Mouse (Mus musculus) erythroblast, adult 5-6 weeks (primary cell): ENCODE data around the gene Lmln. TPM values are rescaled to one million over a fixed set of nuclear protein-coding genes. Genes with fewer than 3 reads are reported as not detected.
"Not testable (repeated sequence)": the region's sequence is repeated elsewhere in the genome, so short reads cannot be mapped to it uniquely, and the experiment has no call there.

Experiments
- ATAC-seq: replicated peaks from 2 replicates; pipeline ENCODE4 v1.8.0; 2016; ENCODE audit warnings: moderate number of reproducible peaks, mild to moderate bottlenecking, moderate TSS enrichment, inconsistent platforms; ENCODE audit not compliant: poor library complexity, low FRiP score, severe bottlenecking
- total RNA-seq, 2 experiments: library from RNA; stranded (forward) in 1 of 2; stranded (reverse) in 1 of 2; fragments of 150-400 nt in 1 of 2; fragments of 200-764, 138-1000 nt in 1 of 2; gene quantifications; 2 replicates each; pipeline versions ENCODE4 v1.2.3 to v1.2.4; 2015 to 2017; ENCODE audit warnings: low replicate concordance in 2 of 2

Lmln gene
- total RNA-seq, 2 experiments from 2014 or later = 0.19 to 1.6 TPM

GRCm38 (mm10) chr16:33123938-33124820, 61.9 kb downstream of the Lmln start:
- ATAC-seq = no peak

- no peak for ATAC-seq
Measured at GRCm38 (mm10) chr16:33127052-33127451, 64.7 kb downstream of the Lmln start.

- no peak for ATAC-seq
Measured at GRCm38 (mm10) chr16:33130731-33131130, 68.4 kb downstream of the Lmln start.

GRCm38 (mm10) chr16:33133186-33133585, 70.9 kb downstream of the Lmln start:
- no peak for ATAC-seq

GRCm38 (mm10) chr16:33135167-33135566, 72.8 kb downstream of the Lmln start:
- no peak for ATAC-seq

- ATAC-seq = not testable (repeated sequence)
Measured at GRCm38 (mm10) chr16:33139061-33139460, 76.7 kb downstream of the Lmln start.

GRCm38 (mm10) chr16:33141758-33142280, 79.5 kb downstream of the Lmln start:
- ATAC-seq = no peak

GRCm38 (mm10) chr16:33143452-33143851, 81.1 kb downstream of the Lmln start:
- ATAC-seq = no peak

- ATAC-seq = no peak
Measured at GRCm38 (mm10) chr16:33146185-33146584, 83.9 kb downstream of the Lmln start.

- no peak for ATAC-seq
Measured at GRCm38 (mm10) chr16:33148135-33148534, 85.8 kb downstream of the Lmln start.

GRCm38 (mm10) chr16:33150875-33151274, 88.6 kb downstream of the Lmln start:
- ATAC-seq = not testable (repeated sequence)

- ATAC-seq = no peak
Measured at GRCm38 (mm10) chr16:33151558-33151957, 89.2 kb downstream of the Lmln start.

- no peak for ATAC-seq
Measured at GRCm38 (mm10) chr16:33154992-33155391, 92.7 kb downstream of the Lmln start.

- ATAC-seq = no peak
Measured at GRCm38 (mm10) chr16:33158006-33158405, 95.7 kb downstream of the Lmln start.

- ATAC-seq = no peak
Measured at GRCm38 (mm10) chr16:33158590-33159071, 96.3 kb downstream of the Lmln start.

- no peak for ATAC-seq
Measured at GRCm38 (mm10) chr16:33159363-33159762, 97.0 kb downstream of the Lmln start.

- no peak for ATAC-seq
Measured at GRCm38 (mm10) chr16:33163330-33164090, 101.2 kb downstream of the Lmln start.

- ATAC-seq = peak; percentile 69
Measured at GRCm38 (mm10) chr16:33166284-33166683, 104.0 kb downstream of the Lmln start.

- ATAC-seq = no peak
Measured at GRCm38 (mm10) chr16:33167537-33167936, 105.2 kb downstream of the Lmln start.

GRCm38 (mm10) chr16:33169471-33170034, 107.2 kb downstream of the Lmln start:
- ATAC-seq = no peak
